Mouse (Mus musculus) forebrain, postnatal 0 days (tissue): Measurements from ENCODE around the gene Gm5617. TPM values are rescaled to one million over a fixed set of nuclear protein-coding genes. Genes with fewer than 3 reads are reported as not detected.
"Not testable (repeated sequence)": the region's sequence is repeated elsewhere in the genome, so short reads cannot be mapped to it uniquely, and the experiment has no call there.

Experiments used
- ATAC-seq: fragments of 200-750 bp; cut with Nextera tagmentation; 2 replicates; pipeline ENCODE4 v1.8.0; 2017; ENCODE audit warnings: mild to moderate bottlenecking, moderate library complexity
- DNase-seq: peaks from one replicate; pipeline ENCODE4 v3.0.0-alpha.2; 2015
- H3K27ac ChIP-seq: fragments of 300-500 bp; sonication (generic); 2 replicates; pipeline ENCODE4 v1.5.1; 2014; ENCODE audit warnings: low read depth, mild to moderate bottlenecking, antibody characterized with exemption, low read length, moderate library complexity, mixed read lengths
- H3K27me3 ChIP-seq: fragments of 300-500 bp; sonication (generic); 2 replicates; pipeline ENCODE4 v1.6.1; 2014; ENCODE audit warnings: mild to moderate bottlenecking, low read length, mixed read lengths; ENCODE audit not compliant: insufficient read depth
- H3K36me3 ChIP-seq: fragments of 300-500 bp; sonication (generic); 2 replicates; pipeline ENCODE4 v1.6.1; 2014; ENCODE audit warnings: mild to moderate bottlenecking, moderate library complexity; ENCODE audit not compliant: insufficient read depth
- H3K4me1 ChIP-seq: fragments of 300-500 bp; sonication (generic); 2 replicates; pipeline ENCODE4 v1.6.1; 2014; ENCODE audit warnings: antibody characterized with exemption; ENCODE audit not compliant: insufficient read depth
- H3K4me2 ChIP-seq: fragments of 300-500 bp; sonication (generic); 2 replicates; pipeline ENCODE4 v1.6.1; 2014; ENCODE audit warnings: low read depth, mild to moderate bottlenecking, moderate library complexity
- H3K4me3 ChIP-seq: fragments of 300-500 bp; sonication (generic); 2 replicates; pipeline ENCODE4 v1.5.1; 2014; ENCODE audit warnings: low read depth, low read length, mixed read lengths
- H3K9ac ChIP-seq: fragments of 300-500 bp; sonication (generic); 2 replicates; pipeline ENCODE4 v1.6.1; 2014; ENCODE audit warnings: mild to moderate bottlenecking
- H3K9me3 ChIP-seq: fragments of 300-500 bp; sonication (generic); 2 replicates; pipeline ENCODE4 v1.6.1; 2016; ENCODE audit warnings: low read length
- CTCF ChIP-seq: sonication (generic); IDR thresholded peaks from 2 replicates; pipeline ENCODE4 v1.5.1; 2016; ENCODE audit warnings: antibody characterized with exemption, control low read depth, low read depth
- WGBS: fragments of 180-500 bp; shearing (Covaris S2); extraction: QIAGEN DNeasy Blood & Tissue Kit; methylation state at CpG from one replicate; pipeline ENCODE4 v1.1.7; 2014; 5-methylcytosine and 5-hydroxymethylcytosine counted together
- microRNA-seq, 2 experiments: library from miRNA; unstranded; fragments of <30 nt; microRNA quantifications; one replicate each; pipeline ENCODE4; 2016
- polyA plus RNA-seq: library from polyadenylated mRNA; unstranded; fragments of >200 nt; fragmentation: Nextera tagmentation; extraction: Ambion mirVana; gene quantifications from 2 replicates; pipeline ENCODE4 v1.2.1, GENCODE M21; 2015
- total RNA-seq: library from RNA; depleted of rRNA; stranded (reverse); fragments of >200 nt; gene quantifications from 2 replicates; pipeline ENCODE4 v1.2.3, GENCODE M21; 2014; rRNA removed

The Gm5617 gene
- total and polyA plus RNA-seq, 2 experiments from 2014 or later = 23.3 to 24.6 TPM

GRCm38 (mm10) chr9:48536414-48536813 is 41.2 kb downstream of the Gm5617 start:
- 68% methylated on average over 1 of the region's 1 CpGs for WGBS
- no peak for ATAC-seq
- H3K4me1 ChIP-seq = 0 out of 2 replicates have a peak, but pooled peaks cover 2% of the 10 kb centered on the region

DNA sequence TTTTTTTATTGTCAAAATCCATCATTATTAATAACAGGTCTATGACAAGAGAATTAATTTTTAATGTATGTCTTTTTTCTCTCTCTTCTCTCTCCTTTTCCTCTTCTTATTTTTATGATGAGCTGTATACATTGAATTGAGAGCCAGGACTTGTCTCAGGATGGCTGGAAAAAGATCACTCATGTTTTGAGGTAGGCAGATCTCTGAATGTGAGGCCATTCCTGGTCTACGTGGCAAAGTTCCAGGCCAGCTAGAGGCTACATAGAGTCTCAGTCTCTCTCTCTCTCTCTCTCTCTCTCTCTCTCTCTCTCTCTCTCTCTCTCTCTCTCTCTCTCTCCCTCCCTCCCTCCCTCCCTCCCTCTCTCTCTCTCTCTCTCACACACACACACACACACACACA is 42.4 kb downstream of the Gm5617 start:
- not testable (repeated sequence) for H3K27ac ChIP-seq, H3K36me3 ChIP-seq, DNase-seq, H3K27me3 ChIP-seq, ATAC-seq, H3K9me3 ChIP-seq, H3K9ac ChIP-seq, H3K4me1 ChIP-seq, H3K4me3 ChIP-seq, H3K4me2 ChIP-seq
- WGBS = 6% methylated on average over 1 of the region's 1 CpGs

More at GRCm38 (mm10) chr9:48536414-48536813, 41.2 kb downstream of the Gm5617 start:
- no peak overlapping the region for H3K4me3 ChIP-seq
- TF ChIP-seq CTCF = no peak
- H3K9ac ChIP-seq = no peak overlapping the region
- no peak for DNase-seq
- no peak overlapping the region for H3K27ac ChIP-seq
- no peak overlapping the region for H3K4me2 ChIP-seq
- no peaks in the 10 kb centered on the region for H3K9me3 ChIP-seq
- no peaks in the 10 kb centered on the region for H3K36me3 ChIP-seq
- H3K27me3 ChIP-seq = no peaks in the 10 kb centered on the region

DNA sequence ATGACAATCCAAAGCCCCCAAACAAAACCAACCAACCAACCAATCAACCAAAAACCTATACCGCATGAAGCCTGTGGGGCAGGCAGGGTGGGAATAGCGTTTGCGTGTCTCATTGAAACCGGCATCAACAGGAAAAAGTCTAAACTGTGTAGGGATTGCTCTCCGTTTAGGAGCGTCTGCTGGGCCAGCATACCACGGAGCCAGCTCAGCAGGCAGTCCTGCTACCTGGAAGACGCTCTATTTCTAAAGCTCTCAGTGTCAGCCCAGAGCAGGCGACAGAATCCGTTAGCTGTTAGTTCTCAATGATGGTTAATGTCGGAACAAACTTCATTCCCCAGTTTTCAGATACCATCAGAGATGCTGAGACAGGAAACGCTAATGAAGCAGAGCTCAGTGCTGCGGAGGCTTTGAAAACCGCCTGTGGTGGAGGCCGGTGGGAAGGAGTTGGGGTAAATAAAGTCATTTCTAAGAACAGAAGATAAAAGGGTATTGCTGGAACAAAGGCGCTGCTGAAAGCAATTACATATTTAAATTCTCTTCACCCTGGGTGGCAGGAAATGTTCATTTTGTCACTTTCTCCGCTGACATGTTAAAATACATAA is 42.9 kb downstream of the Gm5617 start:
- peak; percentile 78 for ATAC-seq

GRCm38 (mm10) chr9:48538688-48539087 is 43.4 kb downstream of the Gm5617 start:
- H3K9ac ChIP-seq = peak overlapping the region; percentile 22; the same call in 1 of the 2 replicates

More for the DNA sequence above, 42.9 kb downstream of the Gm5617 start:
- no peaks in the 10 kb centered on the region for H3K36me3 ChIP-seq
- H3K4me2 ChIP-seq = peak overlapping the region; percentile 52
- peak; percentile 47 for DNase-seq
- peak overlapping the region; percentile 22; the same call in 1 of the 2 replicates for H3K9ac ChIP-seq
- no peak for TF ChIP-seq CTCF
- 0 out of 2 replicates have a peak, but pooled peaks cover 2% of the 10 kb centered on the region for H3K4me1 ChIP-seq
- peak overlapping the region; percentile 11 for H3K4me3 ChIP-seq
- 0 out of 2 replicates have a peak, but pooled peaks cover 11% of the 10 kb centered on the region for H3K9me3 ChIP-seq
- no peaks in the 10 kb centered on the region for H3K27me3 ChIP-seq
- WGBS = under 1% methylated on average over 17 of the region's 17 CpGs
- peak overlapping the region; percentile 23; the same call in 1 of the 2 replicates for H3K27ac ChIP-seq

More at GRCm38 (mm10) chr9:48538688-48539087, 43.4 kb downstream of the Gm5617 start:
- no peak for TF ChIP-seq CTCF
- WGBS = 8% methylated on average over 12 of the region's 12 CpGs
- DNase-seq = peak; percentile 55
- Histone ChIP-seq H3K4me3 (peak overlapping the region; percentile 11), H3K4me2 (peak overlapping the region; percentile 52), H3K36me3 (no peaks in the 10 kb centered on the region), H3K9me3 (0 out of 2 replicates have a peak, but pooled peaks cover 11% of the 10 kb centered on the region), H3K4me1 (0 out of 2 replicates have a peak, but pooled peaks cover 2% of the 10 kb centered on the region), H3K27me3 (no peaks in the 10 kb centered on the region), H3K27ac (0 out of 2 replicates have a peak overlapping the region, but pooled peaks have one; percentile 23)
- ATAC-seq = peak; percentile 48; the same call in 1 of the 2 replicates

Small RNA genes lying within 50 kb of the gene (microRNA-seq; reads per million reads assigned to microRNA genes)
- 0 reads per million in 2 experiments for gene Gm23653

Other genes starting within 250 kb of the Gm5617 start
- gene Nxpe2, start 142.0 kb upstream of the Gm5617 start, total RNA-seq = not detected in 2 replicates
- 0.08 and 0.38 TPM in 2 replicates for gene Nxpe2, start 142.0 kb upstream of the Gm5617 start, polyA plus RNA-seq
- gene Rexo2, start 14.8 kb upstream of the Gm5617 start, total RNA-seq = 61.2 and 83.9 TPM in 2 replicates
- gene Rexo2, start 14.8 kb upstream of the Gm5617 start, polyA plus RNA-seq = 108 and 109 TPM in 2 replicates
- 70.9 and 74.4 TPM in 2 replicates for gene Rbm7, start 143 bp upstream of the Gm5617 start, total RNA-seq
- 86.8 and 92.7 TPM in 2 replicates for gene Rbm7, start 143 bp upstream of the Gm5617 start, polyA plus RNA-seq
- 3.1 and 4.6 TPM in 2 replicates for gene Nnmt, start 109.7 kb downstream of the Gm5617 start, total RNA-seq
- 5.5 and 5.7 TPM in 2 replicates for gene Nnmt, start 109.7 kb downstream of the Gm5617 start, polyA plus RNA-seq